Mouse (Mus musculus) intestine, embryonic 16.5 days (tissue): ENCODE data around the gene Evc. TPM values are rescaled to one million over a fixed set of nuclear protein-coding genes. Genes with fewer than 3 reads are reported as not detected.

Experiments
- ATAC-seq: fragments of 200-750 bp; cut with Nextera tagmentation; 2 replicates; pipeline ENCODE4 v1.8.0; 2017; ENCODE audit warnings: moderate TSS enrichment, moderate library complexity
- H3K27ac ChIP-seq: fragments of 300-500 bp; sonication (generic); 2 replicates; pipeline ENCODE4 v1.5.1; 2014; ENCODE audit warnings: mild to moderate bottlenecking, low read length
- H3K27me3 ChIP-seq: fragments of 300-500 bp; sonication (generic); replicated peaks from 2 replicates; pipeline ENCODE4 v1.6.1; 2014; ENCODE audit warnings: low read length, control low read depth, mixed read lengths; ENCODE audit not compliant: control insufficient read depth, insufficient read depth
- H3K36me3 ChIP-seq: fragments of 300-500 bp; sonication (generic); 2 replicates; pipeline ENCODE4 v1.6.1; 2014; ENCODE audit warnings: low read length, control low read depth; ENCODE audit not compliant: control insufficient read depth, insufficient read depth
- H3K4me1 ChIP-seq: fragments of 300-500 bp; sonication (generic); 2 replicates; pipeline ENCODE4 v1.6.1; 2014; ENCODE audit warnings: low read length, control low read depth, mixed read lengths; ENCODE audit not compliant: control insufficient read depth, insufficient read depth
- H3K4me2 ChIP-seq: fragments of 300-500 bp; sonication (generic); 2 replicates; pipeline ENCODE4 v1.6.1; 2014; ENCODE audit warnings: low read depth, low read length, control low read depth
- H3K4me3 ChIP-seq: fragments of 300-500 bp; sonication (generic); 2 replicates; pipeline ENCODE4 v1.5.1; 2014; ENCODE audit warnings: mild to moderate bottlenecking, low read length
- H3K9ac ChIP-seq: fragments of 300-500 bp; sonication (generic); 2 replicates; pipeline ENCODE4 v1.6.1; 2014; ENCODE audit warnings: low read depth, low read length
- H3K9me3 ChIP-seq: fragments of 300-500 bp; sonication (generic); 2 replicates; pipeline ENCODE4 v1.6.1; 2016; ENCODE audit warnings: low read length, control low read depth; ENCODE audit not compliant: control insufficient read depth
- WGBS: fragments of 180-500 bp; shearing (Covaris S2); extraction: QIAGEN DNeasy Blood & Tissue Kit; methylation state at CpG from one replicate; pipeline ENCODE4 v1.1.7; 2014; 5-methylcytosine and 5-hydroxymethylcytosine counted together
- polyA plus RNA-seq: library from polyadenylated mRNA; unstranded; fragments of >200 nt; fragmentation: Nextera tagmentation; extraction: Ambion mirVana; gene quantifications from 2 replicates; pipeline ENCODE4 v1.2.1, GENCODE M21; 2015

Evc gene
- polyA plus RNA-seq, 1 experiment from 2014 or later = 10.5 TPM

- Histone ChIP-seq H3K27ac (no peak overlapping the region), H3K36me3 (peaks cover 6% of the 10 kb centered on the region; the same call in 1 of the 2 replicates), H3K4me2 (no peak overlapping the region), H3K27me3 (no peaks in the 10 kb centered on the region), H3K9me3 (no peaks in the 10 kb centered on the region), H3K4me1 (no peaks in the 10 kb centered on the region), H3K9ac (no peak overlapping the region), H3K4me3 (no peak overlapping the region)
- ATAC-seq = no peak
- WGBS = 98% methylated on average over 2 of the region's 2 CpGs
Observed at GRCm38 (mm10) chr5:37351791-37352190, 15.1 kb upstream of the Evc start.

- H3K27me3 ChIP-seq = no peaks in the 10 kb centered on the region
- H3K27ac ChIP-seq = no peak overlapping the region
- no peak for ATAC-seq
- H3K4me2 ChIP-seq = no peak overlapping the region
- WGBS = 79% methylated on average over 2 of the region's 2 CpGs
- no peak overlapping the region for H3K9ac ChIP-seq
- H3K9me3 ChIP-seq = no peaks in the 10 kb centered on the region
- peaks cover 8% of the 10 kb centered on the region for H3K4me1 ChIP-seq
- H3K36me3 ChIP-seq = no peaks in the 10 kb centered on the region
- no peak overlapping the region for H3K4me3 ChIP-seq
Observed at GRCm38 (mm10) chr5:37343962-37344361, 7.3 kb upstream of the Evc start.

DNA sequence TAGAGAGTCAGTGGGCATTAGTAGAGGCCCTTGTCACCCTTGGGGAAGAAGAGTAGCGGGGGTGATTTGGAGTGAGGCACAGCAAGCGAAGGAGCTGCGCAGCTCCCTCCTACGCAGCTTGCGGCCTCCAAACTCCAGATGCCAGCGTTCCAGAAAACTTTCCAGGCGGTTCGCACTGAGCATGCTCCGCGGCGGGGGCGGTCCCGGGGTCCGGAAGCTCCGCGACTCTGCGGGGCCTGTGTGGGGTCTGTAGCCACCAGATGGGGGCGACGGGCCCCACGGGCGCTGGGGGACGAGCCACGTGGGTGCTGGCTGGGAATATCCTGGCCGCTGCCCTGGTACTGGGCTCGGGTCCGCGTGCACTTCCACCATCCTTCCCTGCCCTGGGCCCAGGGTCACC, 1.6 kb upstream of the Evc start, which contains the start of gene Evc2:
Evc2 (plus strand) TSS at position 212 of the 400 bp plus-strand sequence.
- peak; percentile 88 for ATAC-seq
- Histone ChIP-seq H3K36me3 (no peaks in the 10 kb centered on the region), H3K27ac (peak within 1 kb of the TSS; percentile 65), H3K4me2 (peak within 1 kb of the TSS; percentile 91), H3K9ac (peak within 1 kb of the TSS; percentile 76), H3K4me1 (peaks cover 23% of the 10 kb centered on the region), H3K27me3 (no peaks in the 10 kb centered on the region), H3K4me3 (peak within 1 kb of the TSS; percentile 71), H3K9me3 (no peaks in the 10 kb centered on the region)
- WGBS = under 1% methylated on average over 27 of the region's 27 CpGs

DNA sequence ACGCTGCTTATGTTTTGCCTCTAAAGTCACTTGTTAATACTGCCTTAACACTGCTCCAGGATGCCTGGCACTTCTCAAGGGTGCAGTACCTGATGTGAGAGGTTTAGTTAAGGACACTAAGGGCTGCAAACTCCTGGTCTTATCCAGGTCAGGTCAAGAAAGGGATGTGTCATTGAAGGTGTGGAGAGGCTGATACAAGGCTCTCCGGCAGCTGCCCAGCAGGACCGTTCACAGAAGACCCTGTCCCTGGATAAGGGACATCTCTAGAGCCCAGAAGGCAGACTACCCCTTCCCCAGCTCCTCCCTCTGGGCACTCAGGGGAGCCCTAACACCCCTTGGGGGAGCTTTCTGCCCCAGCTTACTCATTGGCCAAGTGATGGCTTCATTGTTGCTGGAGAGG, 1.0 kb upstream of the Evc start:
- Histone ChIP-seq H3K9ac (peak overlapping the region; percentile 76), H3K27ac (peak overlapping the region; percentile 65), H3K4me1 (peaks cover 23% of the 10 kb centered on the region), H3K27me3 (no peaks in the 10 kb centered on the region), H3K4me3 (peak overlapping the region; percentile 71), H3K36me3 (no peaks in the 10 kb centered on the region), H3K4me2 (peak overlapping the region; percentile 74), H3K9me3 (no peaks in the 10 kb centered on the region)
- ATAC-seq = peak; percentile 13; the same call in 1 of the 2 replicates
- 75% methylated on average over 3 of the region's 3 CpGs for WGBS

GRCm38 (mm10) chr5:37335061-37335460, 1.6 kb downstream of the Evc start:
- Histone ChIP-seq H3K27ac (no peak overlapping the region), H3K4me2 (no peak overlapping the region), H3K4me3 (no peak overlapping the region), H3K27me3 (no peaks in the 10 kb centered on the region), H3K9ac (no peak overlapping the region), H3K4me1 (peaks cover 23% of the 10 kb centered on the region), H3K9me3 (no peaks in the 10 kb centered on the region), H3K36me3 (no peaks in the 10 kb centered on the region; the same call in 1 of the 2 replicates)
- ATAC-seq = no peak
- WGBS = 62% methylated on average over 3 of the region's 3 CpGs

DNA sequence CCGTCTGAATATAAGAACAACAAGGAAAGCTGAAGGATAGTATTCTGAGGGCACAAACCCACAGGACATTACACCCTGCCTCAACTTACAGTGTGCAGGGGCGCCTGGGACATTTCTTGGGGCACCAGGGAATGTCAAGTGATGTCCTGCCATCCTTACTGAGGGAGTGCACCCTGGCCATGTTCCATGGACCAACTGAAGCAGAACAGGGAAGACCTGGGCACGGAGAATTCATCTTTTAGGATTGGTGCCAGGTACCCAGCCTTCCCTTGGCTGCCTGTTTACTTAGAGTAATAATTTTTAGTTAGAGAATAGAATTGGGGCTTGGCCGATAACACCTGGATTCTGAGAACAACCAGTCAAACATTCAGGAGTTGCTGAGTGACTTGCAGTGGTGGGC, 4.6 kb downstream of the Evc start:
- Histone ChIP-seq H3K4me1 (peaks cover 7% of the 10 kb centered on the region; the same call in 1 of the 2 replicates), H3K4me3 (no peak overlapping the region), H3K27ac (no peak overlapping the region), H3K36me3 (no peaks in the 10 kb centered on the region; the same call in 1 of the 2 replicates), H3K9ac (no peak overlapping the region), H3K4me2 (no peak overlapping the region), H3K27me3 (no peaks in the 10 kb centered on the region), H3K9me3 (no peaks in the 10 kb centered on the region)
- WGBS = 80% methylated on average over 4 of the region's 4 CpGs
- no peak for ATAC-seq

GRCm38 (mm10) chr5:37331133-37331505, 5.6 kb downstream of the Evc start:
- no peaks in the 10 kb centered on the region for H3K9me3 ChIP-seq
- 91% methylated on average over 2 of the region's 2 CpGs for WGBS
- peaks cover 5% of the 10 kb centered on the region; the same call in 1 of the 2 replicates for H3K36me3 ChIP-seq
- H3K4me2 ChIP-seq = no peak overlapping the region
- no peaks in the 10 kb centered on the region for H3K27me3 ChIP-seq
- no peak overlapping the region for H3K27ac ChIP-seq
- peaks cover 2% of the 10 kb centered on the region; the same call in 1 of the 2 replicates for H3K4me1 ChIP-seq
- no peak for ATAC-seq
- H3K9ac ChIP-seq = no peak overlapping the region
- no peak overlapping the region for H3K4me3 ChIP-seq

GRCm38 (mm10) chr5:37330449-37331132, 6.1 kb downstream of the Evc start:
- H3K9ac ChIP-seq = no peak overlapping the region
- ATAC-seq = no peak
- H3K27ac ChIP-seq = no peak overlapping the region
- no peak overlapping the region for H3K4me3 ChIP-seq
- no peaks in the 10 kb centered on the region for H3K27me3 ChIP-seq
- H3K36me3 ChIP-seq = peaks cover 8% of the 10 kb centered on the region; the same call in 1 of the 2 replicates
- 86% methylated on average over 8 of the region's 8 CpGs for WGBS
- H3K4me2 ChIP-seq = no peak overlapping the region
- H3K4me1 ChIP-seq = no peaks in the 10 kb centered on the region
- no peaks in the 10 kb centered on the region for H3K9me3 ChIP-seq

GRCm38 (mm10) chr5:37326675-37327074, 10.0 kb downstream of the Evc start:
- H3K9ac ChIP-seq = no peak overlapping the region
- 88% methylated on average over 6 of the region's 6 CpGs for WGBS
- H3K27me3 ChIP-seq = no peaks in the 10 kb centered on the region
- no peaks in the 10 kb centered on the region for H3K9me3 ChIP-seq
- no peak overlapping the region for H3K4me2 ChIP-seq
- no peak overlapping the region for H3K27ac ChIP-seq
- no peak overlapping the region for H3K4me3 ChIP-seq
- no peaks in the 10 kb centered on the region for H3K4me1 ChIP-seq
- no peak for ATAC-seq
- peaks cover 8% of the 10 kb centered on the region; the same call in 1 of the 2 replicates for H3K36me3 ChIP-seq
